Mouse (Mus musculus) neural tube, embryonic 15.5 days (tissue): ENCODE results near the gene Rbm8a. TPM values are rescaled to one million over a fixed set of nuclear protein-coding genes. Genes with fewer than 3 reads are reported as not detected.
"Not testable (repeated sequence)": the region's sequence is repeated elsewhere in the genome, so short reads cannot be mapped to it uniquely, and the experiment has no call there.

Experiments used
- ATAC-seq: fragments of 200-750 bp; cut with Nextera tagmentation; 2 replicates; pipeline ENCODE4 v1.8.0; 2017; ENCODE audit warnings: mild to moderate bottlenecking, moderate TSS enrichment, moderate library complexity; ENCODE audit not compliant: low FRiP score
- H3K27ac ChIP-seq: fragments of 300-500 bp; sonication (generic); replicated peaks from 2 replicates; pipeline ENCODE4 v1.5.1; 2015; ENCODE audit warnings: mild to moderate bottlenecking, inconsistent platforms
- H3K27me3 ChIP-seq: fragments of 300-500 bp; sonication (generic); replicated peaks from 2 replicates; pipeline ENCODE4 v1.6.1; 2015; ENCODE audit warnings: inconsistent platforms
- H3K36me3 ChIP-seq: fragments of 300-500 bp; sonication (generic); 2 replicates; pipeline ENCODE4 v1.6.1; 2015; ENCODE audit warnings: inconsistent platforms
- H3K4me1 ChIP-seq: fragments of 300-500 bp; sonication (generic); 2 replicates; pipeline ENCODE4 v1.6.1; 2015; ENCODE audit warnings: inconsistent platforms
- H3K4me2 ChIP-seq: fragments of 300-500 bp; sonication (generic); 2 replicates; pipeline ENCODE4 v1.6.1; 2015; ENCODE audit warnings: inconsistent platforms, mild to moderate bottlenecking, moderate library complexity
- H3K4me3 ChIP-seq: fragments of 300-500 bp; sonication (generic); replicated peaks from 2 replicates; pipeline ENCODE4 v1.5.1; 2015; ENCODE audit warnings: mild to moderate bottlenecking, inconsistent platforms
- H3K9ac ChIP-seq: fragments of 300-500 bp; sonication (generic); replicated peaks from 2 replicates; pipeline ENCODE4 v1.6.1; 2015; ENCODE audit warnings: mild to moderate bottlenecking, inconsistent platforms
- H3K9me3 ChIP-seq: fragments of 300-500 bp; sonication (generic); replicated peaks from 2 replicates; pipeline ENCODE4 v1.6.1; 2016; ENCODE audit warnings: inconsistent platforms
- WGBS: fragments of 180-500 bp; shearing (Covaris S2); methylation state at CpG from one replicate; pipeline ENCODE4 v1.1.7; 2015; ENCODE audit warnings: mixed read lengths; 5-methylcytosine and 5-hydroxymethylcytosine counted together
- polyA plus RNA-seq: library from polyadenylated mRNA; unstranded; fragments of >200 nt; fragmentation: Nextera tagmentation; extraction: Ambion mirVana; gene quantifications from 2 replicates; pipeline ENCODE4 v1.2.1, GENCODE M21; 2015

Gene Rbm8a
- polyA plus RNA-seq, 1 experiment from 2014 or later, result 108 TPM

GRCm38 (mm10) chr3:96662731-96663316 is 33.1 kb downstream of the Rbm8a start:
- H3K27me3 ChIP-seq, result no peaks in the 10 kb centered on the region
- H3K4me2 ChIP-seq, result peak overlapping the region; percentile 64
- H3K36me3 ChIP-seq, result 0 out of 2 replicates have a peak, but pooled peaks cover 4% of the 10 kb centered on the region
- H3K9ac ChIP-seq, result no peak overlapping the region
- WGBS, result 45% methylated on average over 8 of the region's 8 CpGs
- H3K27ac ChIP-seq, result peak overlapping the region; percentile 72
- H3K4me1 ChIP-seq, result peaks cover 14% of the 10 kb centered on the region
- peak overlapping the region; percentile 29 for H3K4me3 ChIP-seq
- ATAC-seq, result peak; percentile 38; the same call in 1 of the 2 replicates
- H3K9me3 ChIP-seq, result no peaks in the 10 kb centered on the region

DNA sequence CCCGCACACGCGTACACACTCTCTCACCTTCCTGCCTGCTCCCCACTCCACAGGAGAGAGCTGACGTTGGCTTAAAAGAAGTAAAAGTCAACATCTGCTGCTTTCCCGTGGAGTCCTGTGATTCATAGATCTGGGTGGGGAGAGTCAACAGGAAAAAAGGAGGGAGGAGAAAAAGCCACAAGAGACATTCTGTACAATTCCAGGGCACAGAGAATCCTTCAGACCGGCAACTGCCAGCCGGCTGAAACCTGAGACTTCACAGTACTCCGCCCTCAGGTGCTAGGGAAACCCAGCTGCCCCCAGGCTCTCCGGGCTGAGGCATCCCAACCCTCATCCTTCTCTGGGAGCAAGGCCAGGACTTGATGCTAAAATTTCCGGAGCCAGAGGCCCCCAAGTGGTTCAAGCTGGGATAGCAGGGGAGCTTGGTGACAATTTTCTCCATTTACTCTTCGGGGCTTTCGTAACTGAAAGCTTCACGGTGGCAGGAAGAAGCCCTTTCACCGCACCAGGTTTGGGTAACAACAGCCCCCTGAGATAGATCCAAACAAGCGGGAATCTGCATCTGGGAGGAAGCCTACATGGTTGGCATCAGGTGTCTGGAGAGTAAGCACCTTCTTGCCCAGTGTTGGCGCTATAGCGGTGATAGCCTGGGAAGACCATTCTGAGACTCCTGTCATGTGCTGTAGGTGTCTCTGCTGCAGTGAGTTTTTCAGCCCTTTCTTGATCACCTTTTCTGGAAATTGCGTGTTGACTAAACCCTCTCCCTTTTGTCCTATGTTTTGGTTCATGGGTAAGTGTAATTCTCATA is 33.9 kb downstream of the Rbm8a start:
- ATAC-seq, result peak; percentile 87
- peak overlapping the region; percentile 72 for H3K27ac ChIP-seq
- peak overlapping the region; percentile 34 for H3K9ac ChIP-seq
- H3K4me3 ChIP-seq, result peak overlapping the region; percentile 29
- no peaks in the 10 kb centered on the region for H3K9me3 ChIP-seq
- H3K4me1 ChIP-seq, result peaks cover 14% of the 10 kb centered on the region
- H3K4me2 ChIP-seq, result peak overlapping the region; percentile 64
- WGBS, result 6% methylated on average over 17 of the region's 18 CpGs
- H3K36me3 ChIP-seq, result 0 out of 2 replicates have a peak, but pooled peaks cover 4% of the 10 kb centered on the region
- H3K27me3 ChIP-seq, result no peaks in the 10 kb centered on the region

DNA sequence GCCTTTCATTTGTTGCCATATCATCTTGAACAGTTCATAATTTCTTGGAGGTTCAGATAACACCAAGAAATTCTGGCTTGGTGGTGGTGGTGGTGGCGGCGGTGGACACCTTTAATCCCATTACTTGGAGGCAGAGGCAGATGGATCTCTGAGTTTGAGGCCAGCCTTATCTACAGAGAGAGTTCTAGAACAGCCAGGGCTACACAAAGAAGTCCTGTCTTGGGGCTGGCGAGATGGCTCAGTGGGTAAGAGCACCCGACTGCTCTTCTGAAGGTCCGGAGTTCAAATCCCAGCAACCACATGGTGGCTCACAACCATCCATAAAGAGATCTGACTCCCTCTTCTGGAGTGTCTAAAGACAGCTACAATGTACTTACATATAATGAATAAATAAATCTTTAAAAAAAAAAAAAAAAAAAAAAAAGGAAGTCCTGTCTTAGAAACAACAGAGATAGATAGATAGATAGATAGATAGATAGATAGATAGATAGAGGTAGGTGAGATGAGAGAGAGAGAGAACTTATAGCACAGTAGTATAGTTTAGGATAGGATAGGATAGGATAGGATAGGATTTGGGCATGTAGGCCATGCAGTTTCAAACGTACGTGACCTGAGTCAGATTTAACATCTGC is 36.1 kb downstream of the Rbm8a start:
- H3K9ac ChIP-seq, H3K36me3 ChIP-seq, H3K27ac ChIP-seq, H3K4me2 ChIP-seq, H3K27me3 ChIP-seq, H3K4me3 ChIP-seq, H3K9me3 ChIP-seq, ATAC-seq: not testable (repeated sequence)
- 90% methylated on average over 7 of the region's 7 CpGs for whole genome bisulfite sequencing
- H3K4me1 ChIP-seq, result peaks cover 20% of the 10 kb centered on the region

DNA sequence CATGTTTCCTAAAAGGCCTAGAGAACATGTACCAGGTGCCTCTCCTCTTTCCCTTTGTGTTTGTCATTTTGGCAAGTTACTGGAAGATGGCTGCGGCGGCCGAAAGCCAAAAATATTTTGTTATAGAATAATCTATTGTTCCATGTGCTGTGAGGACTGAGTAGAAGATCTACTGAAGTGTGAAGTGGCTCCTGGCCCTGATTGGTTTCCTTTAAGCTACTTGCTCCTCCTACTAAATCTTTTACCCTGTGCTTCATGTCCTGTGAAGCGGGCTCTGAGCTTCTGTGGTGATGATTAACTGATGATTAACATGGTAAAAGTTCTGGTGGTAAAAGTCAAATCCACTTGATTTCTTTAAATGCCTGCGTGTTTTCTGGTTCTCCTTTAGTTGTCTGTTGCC is 37.2 kb downstream of the Rbm8a start:
- no peak for ATAC-seq
- Histone ChIP-seq H3K27ac (no peak overlapping the region), H3K9me3 (no peaks in the 10 kb centered on the region), H3K9ac (no peak overlapping the region), H3K4me3 (no peak overlapping the region), H3K4me1 (peaks cover 20% of the 10 kb centered on the region), H3K36me3 (no peaks in the 10 kb centered on the region), H3K4me2 (no peak overlapping the region), H3K27me3 (peaks cover 9% of the 10 kb centered on the region; the same call in 1 of the 2 replicates)
- WGBS, result 92% methylated on average over 5 of the region's 5 CpGs

DNA sequence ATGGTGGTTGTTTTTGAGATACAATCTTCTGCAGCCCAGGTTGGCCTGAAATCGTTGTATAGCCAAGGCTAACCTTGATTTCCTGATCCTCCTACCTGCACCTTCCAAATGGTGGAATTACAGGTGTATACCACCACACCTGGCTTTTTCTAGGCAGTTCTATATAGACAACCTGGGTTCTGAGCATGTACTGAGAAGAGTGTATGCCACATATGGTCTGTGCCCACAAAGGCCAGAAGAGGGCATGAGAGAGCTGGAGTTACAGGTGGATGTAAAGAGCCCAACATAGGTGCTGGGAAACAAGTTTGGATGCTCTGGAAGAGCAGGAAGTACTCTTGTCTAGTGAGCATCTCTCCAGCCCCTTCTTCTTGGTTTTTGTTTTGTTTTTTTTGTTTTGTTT is 37.6 kb downstream of the Rbm8a start:
- 33% methylated on average over 1 of the region's 1 CpGs for WGBS
- Histone ChIP-seq H3K27me3 (peaks cover 9% of the 10 kb centered on the region; the same call in 1 of the 2 replicates), H3K36me3 (no peaks in the 10 kb centered on the region), H3K4me3 (no peak overlapping the region), H3K27ac (no peak overlapping the region), H3K9me3 (no peaks in the 10 kb centered on the region), H3K9ac (no peak overlapping the region), H3K4me2 (no peak overlapping the region), H3K4me1 (peaks cover 20% of the 10 kb centered on the region)
- ATAC-seq, result no peak

- H3K4me1 ChIP-seq, result peaks cover 11% of the 10 kb centered on the region
- WGBS, result 94% methylated on average over 5 of the region's 5 CpGs
- no peak overlapping the region for H3K4me3 ChIP-seq
- no peak overlapping the region for H3K9ac ChIP-seq
- no peak for ATAC-seq
- no peaks in the 10 kb centered on the region for H3K9me3 ChIP-seq
- no peak overlapping the region for H3K27ac ChIP-seq
- H3K4me2 ChIP-seq, result no peak overlapping the region
- H3K36me3 ChIP-seq, result no peaks in the 10 kb centered on the region
- peaks cover 9% of the 10 kb centered on the region; the same call in 1 of the 2 replicates for H3K27me3 ChIP-seq
Observed at GRCm38 (mm10) chr3:96668424-96669067, 38.8 kb downstream of the Rbm8a start.

DNA sequence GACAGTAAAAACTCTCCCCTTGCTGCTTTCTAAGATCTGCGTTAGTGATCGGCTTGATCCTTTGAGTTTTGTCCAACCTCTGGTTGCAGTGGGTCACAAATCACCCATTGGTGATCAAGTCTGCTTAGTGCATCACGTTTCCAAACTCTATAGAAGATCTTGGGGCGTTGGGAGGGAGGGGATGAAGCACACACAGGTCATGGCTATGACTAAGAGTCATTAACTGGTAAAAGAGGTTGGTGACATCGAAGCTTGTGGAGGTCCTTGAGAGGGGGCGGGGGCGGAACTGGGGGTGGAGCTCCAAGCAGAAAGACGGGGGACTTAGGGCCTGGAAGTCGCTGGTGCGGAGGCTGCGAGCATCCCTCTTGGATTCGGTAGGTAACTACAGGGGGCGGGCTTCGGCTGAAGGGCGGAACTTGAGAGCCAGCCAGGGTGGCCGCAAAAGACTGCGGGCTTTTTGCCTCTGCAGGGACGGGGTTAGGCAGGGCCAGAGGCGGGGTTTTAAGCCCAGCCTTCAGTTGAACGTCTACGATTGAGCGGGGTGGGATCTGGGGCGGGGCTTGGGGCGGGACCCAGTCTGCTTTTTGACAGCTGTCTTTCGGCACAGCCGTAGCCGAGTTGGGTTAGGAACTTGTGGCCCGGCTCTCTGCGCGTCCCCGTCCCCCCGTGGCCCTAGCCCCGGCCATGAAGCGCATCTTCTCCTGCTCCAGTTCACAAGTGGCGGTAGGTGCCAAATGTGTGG is 40.2 kb downstream of the Rbm8a start, which contains the start of gene Ankrd35:
TSS of gene Ankrd35 (plus strand) at position 405 of the 742 bp plus-strand sequence.
- peaks cover 9% of the 10 kb centered on the region; the same call in 1 of the 2 replicates for H3K27me3 ChIP-seq
- H3K4me3 ChIP-seq, result peak within 1 kb of the TSS; percentile 45
- H3K9me3 ChIP-seq, result no peaks in the 10 kb centered on the region
- peak within 1 kb of the TSS; percentile 36 for H3K9ac ChIP-seq
- peak within 1 kb of the TSS; percentile 84 for H3K4me2 ChIP-seq
- 5% methylated on average over 35 of the region's 35 CpGs for WGBS
- no peaks in the 10 kb centered on the region for H3K36me3 ChIP-seq
- peak; percentile 91 for ATAC-seq
- peaks cover 6% of the 10 kb centered on the region for H3K4me1 ChIP-seq
- no peak within 1 kb of the TSS for H3K27ac ChIP-seq

DNA sequence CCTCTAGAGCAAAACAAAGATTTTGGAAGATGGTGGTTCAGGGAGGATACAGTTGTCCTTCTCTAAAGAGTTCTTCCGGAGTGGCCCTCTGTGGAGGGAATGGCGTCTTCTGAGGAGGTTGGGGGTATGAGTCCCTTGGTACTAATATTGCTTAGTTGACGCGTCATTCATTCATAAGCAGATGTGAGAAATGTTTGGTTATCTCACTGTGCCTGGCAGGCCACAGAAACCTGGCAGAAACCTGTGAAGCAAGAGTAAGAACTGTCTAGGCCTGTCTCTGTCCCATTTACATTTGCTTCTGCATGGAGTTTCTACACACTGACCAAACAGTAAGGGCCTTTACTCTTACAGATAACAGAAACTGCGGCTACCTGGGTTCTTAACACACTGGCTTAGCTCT is 41.8 kb downstream of the Rbm8a start:
- Histone ChIP-seq H3K9ac (no peak overlapping the region), H3K27ac (no peak overlapping the region)
- ATAC-seq, result no peak

GRCm38 (mm10) chr3:96673514-96673913 is 43.8 kb downstream of the Rbm8a start:
- no peaks in the 10 kb centered on the region for H3K36me3 ChIP-seq
- ATAC-seq, result no peak
- peaks cover 6% of the 10 kb centered on the region for H3K4me1 ChIP-seq
- H3K9me3 ChIP-seq, result no peaks in the 10 kb centered on the region
- H3K4me3 ChIP-seq, result no peak overlapping the region
- 54% methylated on average over 4 of the region's 4 CpGs for WGBS
- peaks cover 9% of the 10 kb centered on the region; the same call in 1 of the 2 replicates for H3K27me3 ChIP-seq
- H3K4me2 ChIP-seq, result no peak overlapping the region
- H3K27ac ChIP-seq, result no peak overlapping the region
- H3K9ac ChIP-seq, result no peak overlapping the region

More for the DNA sequence above, 41.8 kb downstream of the Rbm8a start:
- WGBS, result 91% methylated on average over 5 of the region's 5 CpGs
- H3K9me3 ChIP-seq, result no peaks in the 10 kb centered on the region
- no peak overlapping the region for H3K4me2 ChIP-seq
- H3K36me3 ChIP-seq, result no peaks in the 10 kb centered on the region
- H3K4me3 ChIP-seq, result no peak overlapping the region
- peaks cover 9% of the 10 kb centered on the region; the same call in 1 of the 2 replicates for H3K27me3 ChIP-seq
- peaks cover 6% of the 10 kb centered on the region for H3K4me1 ChIP-seq

DNA sequence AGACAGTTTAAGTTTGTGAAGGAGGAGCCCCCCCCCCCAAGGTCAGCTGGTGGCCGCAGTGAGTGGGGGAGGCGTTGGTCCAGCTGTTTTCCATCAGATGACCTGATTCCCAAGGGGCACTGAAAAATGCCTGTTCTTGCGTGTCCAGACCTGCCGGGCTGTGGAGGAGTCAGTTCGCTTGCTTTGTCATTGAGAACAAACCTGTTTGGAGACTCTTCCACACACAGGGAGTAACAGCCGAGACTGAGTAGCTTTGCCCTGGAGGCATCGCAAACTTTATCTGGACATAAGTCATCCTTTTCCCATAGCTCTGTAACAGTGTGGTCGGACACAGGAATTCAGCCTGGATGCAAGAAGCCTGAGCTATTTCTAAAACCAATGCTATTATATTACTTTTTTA is 44.7 kb downstream of the Rbm8a start:
- no peak overlapping the region for H3K27ac ChIP-seq
- H3K36me3 ChIP-seq, result no peaks in the 10 kb centered on the region
- H3K4me2 ChIP-seq, result no peak overlapping the region
- no peaks in the 10 kb centered on the region for H3K9me3 ChIP-seq
- H3K4me3 ChIP-seq, result no peak overlapping the region
- peaks cover 6% of the 10 kb centered on the region for H3K4me1 ChIP-seq
- ATAC-seq, result no peak
- H3K9ac ChIP-seq, result no peak overlapping the region
- peaks cover 9% of the 10 kb centered on the region; the same call in 1 of the 2 replicates for H3K27me3 ChIP-seq
- WGBS, result 63% methylated on average over 8 of the region's 8 CpGs

DNA sequence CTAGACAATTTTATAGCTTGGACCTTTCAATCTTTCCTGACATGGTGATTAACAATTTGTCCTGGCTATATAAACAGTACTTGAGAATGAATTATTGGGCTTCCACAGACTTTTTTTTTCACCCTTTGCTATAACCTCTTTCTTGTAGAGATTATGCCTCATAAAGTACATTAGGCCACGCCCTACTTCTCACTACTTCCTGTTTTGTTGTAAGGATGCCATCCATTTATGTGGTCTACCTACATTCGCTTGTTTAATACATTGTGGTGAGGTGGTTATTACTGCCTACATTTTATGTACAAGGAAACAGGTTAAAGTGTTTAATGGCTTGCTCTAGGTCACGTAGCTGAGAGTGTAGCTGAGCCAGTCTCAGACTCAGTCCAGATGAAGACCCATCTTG is 45.4 kb downstream of the Rbm8a start:
- Histone ChIP-seq H3K4me2 (no peak overlapping the region), H3K9me3 (no peaks in the 10 kb centered on the region), H3K27me3 (peaks cover 9% of the 10 kb centered on the region; the same call in 1 of the 2 replicates), H3K4me1 (peaks cover 6% of the 10 kb centered on the region), H3K27ac (no peak overlapping the region), H3K36me3 (no peaks in the 10 kb centered on the region), H3K4me3 (no peak overlapping the region), H3K9ac (no peak overlapping the region)
- WGBS, result 76% methylated on average over 3 of the region's 3 CpGs
- ATAC-seq, result no peak
